Mouse (Mus musculus) kidney, adult 11 months (tissue): ENCODE results near the gene Dnah3.

Experiments used
- DNase-seq: peaks from one replicate; pipeline ENCODE4 v3.0.0; 2022

Dnah3 gene

DNA sequence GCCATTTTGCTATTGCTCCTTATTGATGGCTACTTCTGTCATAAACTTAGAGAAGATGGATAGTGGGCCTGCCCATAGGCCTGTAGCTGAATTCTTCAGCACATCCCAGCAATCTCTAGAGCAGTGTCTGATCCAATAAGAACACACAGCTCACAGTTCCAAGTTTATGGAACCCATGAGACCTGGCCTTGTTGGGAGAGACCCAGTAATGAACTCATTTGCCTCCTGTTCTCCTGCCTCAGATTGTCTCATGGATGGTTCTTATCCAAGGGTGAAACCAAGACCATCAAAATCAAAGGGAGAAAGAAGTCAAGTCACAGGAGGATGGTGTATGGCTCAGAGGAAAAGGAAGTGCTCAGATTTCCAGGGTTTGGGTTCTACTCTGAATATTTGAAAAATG, 44.6 kb downstream of the Dnah3 start:
- DNase-seq, result no peak

DNA sequence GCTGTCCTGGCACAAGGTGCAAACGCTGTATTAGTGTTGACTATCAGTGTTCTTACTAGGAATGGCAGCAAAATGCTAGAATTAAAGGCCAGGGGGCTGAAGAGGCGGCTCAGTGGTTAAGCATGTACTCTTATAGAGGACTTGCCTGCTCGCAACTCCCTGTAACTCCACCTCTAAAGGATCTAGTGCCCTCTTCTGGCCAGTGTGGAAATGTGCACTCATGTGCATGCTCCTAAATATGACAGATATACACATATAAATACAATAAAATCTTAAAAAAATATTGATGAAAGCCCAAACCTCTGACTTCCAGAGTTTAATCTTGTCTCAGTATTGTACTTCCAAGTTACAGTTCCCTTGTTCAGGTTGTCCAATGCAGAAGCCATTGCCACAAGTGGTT, 51.1 kb downstream of the Dnah3 start:
- DNase-seq, result no peak

DNA sequence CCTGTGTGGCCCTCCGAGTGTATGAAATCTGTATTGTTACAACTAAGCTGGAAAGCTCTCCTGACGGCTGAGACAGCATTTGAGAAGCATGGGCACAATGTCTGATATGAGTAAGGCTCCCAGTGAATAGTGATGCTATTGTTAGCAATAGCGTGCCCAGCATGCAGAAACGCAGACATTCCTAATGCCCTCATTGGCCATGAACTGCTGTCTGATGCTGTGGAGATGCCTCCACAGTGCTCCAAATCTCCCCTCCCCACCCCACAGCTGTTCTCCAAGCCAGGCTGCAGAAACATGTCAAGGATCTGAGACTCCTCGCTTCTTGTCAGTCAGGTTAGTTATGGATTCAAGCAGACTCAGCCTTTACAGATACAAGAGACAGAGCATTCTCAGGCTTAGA, 58.7 kb downstream of the Dnah3 start:
- no peak for DNase-seq

DNA sequence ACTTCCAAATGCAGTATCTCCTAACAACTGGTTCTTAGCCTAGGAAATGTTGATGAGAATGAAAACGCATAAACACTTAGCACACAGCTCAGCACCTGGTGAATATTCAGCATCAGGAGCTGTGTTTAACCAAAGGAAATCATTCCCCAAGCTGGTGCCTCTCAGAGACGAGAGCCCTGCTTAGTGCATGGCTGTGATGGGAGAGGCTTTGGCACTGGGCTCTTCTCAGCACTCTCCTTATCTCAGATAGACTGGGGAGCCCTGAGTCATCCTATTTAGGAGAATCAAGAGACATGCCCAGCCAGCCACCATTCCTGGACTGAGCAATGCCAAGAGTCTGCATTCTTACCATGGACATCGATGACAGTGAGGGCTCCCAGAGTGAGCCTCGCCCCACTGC, 60.1 kb downstream of the Dnah3 start:
- no peak for DNase-seq

DNA sequence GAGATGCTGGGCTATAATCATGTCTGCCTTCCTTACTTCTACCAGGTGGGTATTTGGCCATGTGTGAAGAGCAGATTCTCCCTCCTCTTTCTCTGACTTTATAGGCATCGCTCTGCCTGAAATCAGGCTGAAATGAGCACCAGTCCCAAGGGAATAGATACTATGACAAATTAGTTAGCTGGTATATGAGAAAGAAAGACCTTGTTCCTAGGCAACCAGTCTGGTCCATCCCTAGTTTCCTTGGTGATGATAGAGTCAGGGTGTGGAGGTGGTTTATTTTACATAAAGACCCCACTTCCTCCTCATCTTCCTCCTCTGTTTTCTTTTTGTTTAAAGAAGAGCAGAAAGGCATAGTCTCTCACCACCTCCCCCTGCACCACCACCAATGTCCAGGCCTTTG, 60.5 kb downstream of the Dnah3 start:
- DNase-seq, result no peak

DNA sequence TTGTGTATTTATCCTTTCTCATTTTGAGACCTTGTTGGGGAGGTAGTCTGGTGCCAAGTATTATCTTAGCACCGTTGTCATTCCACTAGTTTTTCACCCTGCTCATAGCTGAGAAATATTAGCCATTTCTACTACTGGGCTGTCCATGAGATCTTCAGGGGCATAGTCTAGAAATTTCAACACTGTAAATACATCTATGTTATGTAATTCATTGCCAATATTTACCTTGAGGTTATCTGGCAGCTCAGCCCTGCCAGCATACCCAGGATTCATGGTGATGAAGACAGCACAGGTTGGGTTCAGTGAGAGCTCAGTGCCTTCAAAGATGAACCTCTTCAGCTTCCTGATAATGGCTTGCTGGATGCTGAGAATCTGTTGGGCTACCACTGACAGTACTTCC, 66.4 kb downstream of the Dnah3 start:
- no peak for DNase-seq

DNA sequence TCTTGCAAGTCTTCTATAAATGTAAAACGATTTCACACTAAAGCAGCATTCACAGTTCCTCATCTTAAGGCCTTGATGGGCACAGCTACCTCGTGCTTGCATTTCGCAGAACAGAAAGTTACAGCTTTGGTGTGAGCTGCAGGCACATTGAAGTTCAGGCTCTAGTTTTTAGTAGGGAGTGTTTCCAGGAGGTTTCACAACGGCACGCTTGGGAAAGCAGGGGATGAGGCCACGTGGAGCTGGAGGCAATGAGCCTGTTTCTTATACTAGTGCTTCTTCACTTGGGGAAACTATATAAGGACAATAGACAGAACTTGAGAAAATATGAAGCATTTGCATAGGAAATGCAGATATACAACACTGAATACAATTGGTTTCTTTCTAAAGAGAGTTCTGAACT, 98.0 kb downstream of the Dnah3 start:
- DNase-seq, result no peak

DNA sequence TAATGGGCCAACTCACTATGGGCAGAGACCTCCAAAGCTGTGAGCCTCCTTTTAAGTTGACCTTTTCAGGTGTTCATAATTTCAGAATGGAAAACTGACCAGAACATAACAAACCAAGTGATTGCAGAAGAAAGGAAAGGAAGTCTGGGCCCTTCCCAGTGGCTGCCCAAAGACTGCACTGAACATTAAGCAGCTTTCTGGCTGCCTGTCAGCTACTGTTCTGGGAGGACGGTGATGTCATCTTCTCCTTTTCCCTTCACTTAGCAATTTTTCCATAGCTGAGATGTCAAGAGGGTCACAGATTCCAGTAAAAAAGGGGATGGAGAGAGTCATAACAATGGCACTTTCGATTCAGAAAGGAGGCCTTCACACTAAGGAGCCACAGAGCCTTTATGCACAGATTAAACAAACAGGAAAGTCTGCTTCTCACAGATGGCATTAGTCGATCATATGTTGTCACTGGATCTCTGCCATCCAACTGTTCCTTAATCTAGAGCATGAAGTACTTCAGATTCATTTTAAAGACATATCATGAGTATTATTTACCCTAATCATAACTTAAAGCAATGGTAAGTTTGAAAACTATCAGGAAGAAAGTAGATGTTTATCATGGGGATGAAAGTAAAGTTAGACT, 109.7 kb downstream of the Dnah3 start:
- DNase-seq, result no peak

DNA sequence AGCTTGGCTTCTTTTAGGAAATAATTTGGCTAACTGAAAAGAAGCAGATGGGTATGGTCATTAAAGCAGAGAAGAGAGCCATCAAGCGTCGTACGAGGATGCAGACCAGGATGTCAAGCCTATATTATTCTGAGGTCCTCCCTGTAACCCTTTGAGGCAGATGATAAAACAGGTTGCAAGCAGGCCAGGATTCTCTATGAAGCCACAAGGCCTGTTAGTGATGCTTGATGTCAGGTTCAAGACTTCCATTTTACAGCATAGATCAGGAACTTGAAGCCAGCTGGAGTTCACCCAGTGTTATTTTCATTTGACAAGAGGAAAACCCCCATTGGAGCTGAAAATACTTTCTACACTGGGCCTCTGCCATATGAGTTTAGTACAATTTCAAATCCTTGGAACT, 114.9 kb downstream of the Dnah3 start:
- no peak for DNase-seq

DNA sequence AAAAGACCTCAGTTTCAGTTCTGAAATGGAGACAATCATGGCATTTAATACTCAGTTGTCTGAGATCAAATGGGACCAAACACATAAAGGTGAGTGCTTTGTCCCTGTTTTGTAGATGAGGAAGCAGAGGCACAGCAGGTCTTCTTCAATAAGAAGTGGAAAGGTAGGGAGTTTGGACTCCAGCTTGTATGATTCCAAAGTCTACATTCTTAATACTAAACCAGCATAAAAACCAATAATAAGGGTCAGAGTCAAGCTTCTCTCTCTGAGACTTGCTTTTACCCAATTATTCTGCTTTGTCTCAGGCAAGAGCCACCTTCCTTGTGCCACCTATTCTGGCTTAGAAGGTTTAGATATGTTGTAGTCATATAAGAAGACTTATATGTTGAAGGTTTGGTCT, 116.5 kb downstream of the Dnah3 start:
- no peak for DNase-seq

DNA sequence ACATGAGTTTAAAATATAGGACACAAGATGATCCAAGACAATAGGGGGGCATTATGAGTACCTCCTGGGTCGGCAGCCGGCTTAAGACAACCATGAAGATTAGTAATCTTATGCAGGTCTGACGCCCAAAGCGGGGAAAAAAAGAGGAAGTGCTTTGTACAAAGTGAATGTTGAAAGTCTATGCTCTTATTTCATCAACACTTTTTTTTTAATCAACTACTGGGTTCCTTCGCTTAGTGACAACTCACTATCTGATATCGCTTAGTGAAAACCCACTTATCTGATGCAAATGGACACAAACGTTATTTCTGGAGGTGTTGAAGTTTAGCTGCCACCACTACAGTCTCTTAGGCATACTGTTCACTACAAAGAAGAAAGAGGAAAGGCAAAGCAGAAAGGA, 117.5 kb downstream of the Dnah3 start:
- no peak for DNase-seq

DNA sequence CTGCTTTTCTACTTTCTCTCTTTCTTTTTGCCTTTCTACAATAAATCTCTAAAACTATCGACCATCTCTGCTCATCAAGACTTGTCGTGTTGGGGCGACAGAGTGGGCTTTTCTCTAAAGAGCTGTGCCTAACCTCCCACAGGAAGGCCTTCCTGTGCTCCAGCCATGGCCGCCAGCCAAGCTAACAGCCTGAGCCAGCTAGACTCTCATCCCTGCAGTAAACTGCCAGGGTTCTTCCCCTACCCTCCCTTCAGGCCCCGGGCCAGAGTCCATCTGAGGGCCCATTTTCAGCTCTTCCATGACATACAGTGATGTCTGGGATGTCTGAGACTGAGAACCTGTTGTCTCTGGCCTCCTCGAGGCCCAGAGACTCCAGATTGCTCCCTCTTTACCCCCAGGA, 118.8 kb downstream of the Dnah3 start:
- peak; percentile 78 for DNase-seq

DNA sequence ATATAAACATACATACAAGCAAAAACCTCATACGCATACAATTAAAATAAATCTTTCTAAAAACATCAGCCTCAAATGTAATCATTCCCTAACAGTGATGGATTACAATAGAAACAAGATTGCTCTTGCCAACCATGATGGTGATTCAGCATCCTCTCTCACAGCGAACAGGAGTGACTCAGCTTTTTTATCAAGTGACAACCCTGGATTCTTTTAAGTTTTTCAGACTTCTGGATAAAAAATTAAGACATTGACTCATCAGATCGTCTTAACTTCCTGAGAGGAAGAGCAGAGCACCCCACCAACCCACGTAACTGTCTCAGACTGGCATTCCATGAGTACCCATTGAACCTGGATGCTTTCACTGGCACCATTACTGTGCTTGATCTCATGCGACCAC, 120.9 kb downstream of the Dnah3 start:
- DNase-seq, result no peak

DNA sequence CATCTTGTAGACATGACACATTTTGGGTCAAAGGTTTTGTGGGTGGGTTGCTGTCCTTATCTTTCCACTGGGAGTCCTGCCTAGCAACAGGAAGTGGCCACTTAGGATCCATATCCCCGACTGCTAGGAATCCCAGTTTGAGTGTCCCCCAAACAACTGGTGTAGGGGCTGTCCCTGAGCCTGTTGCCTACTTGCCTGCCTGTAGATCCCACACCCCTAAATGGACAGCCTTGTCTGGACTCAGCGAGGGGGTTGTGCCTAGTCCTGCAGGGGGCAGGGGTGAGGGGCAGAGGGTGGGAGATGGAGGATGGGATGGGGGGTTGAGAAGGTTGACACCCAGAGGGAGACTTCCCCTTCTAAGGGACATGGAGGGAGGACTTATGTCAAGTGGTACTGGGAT, 125.8 kb downstream of the Dnah3 start:
- DNase-seq, result no peak

DNA sequence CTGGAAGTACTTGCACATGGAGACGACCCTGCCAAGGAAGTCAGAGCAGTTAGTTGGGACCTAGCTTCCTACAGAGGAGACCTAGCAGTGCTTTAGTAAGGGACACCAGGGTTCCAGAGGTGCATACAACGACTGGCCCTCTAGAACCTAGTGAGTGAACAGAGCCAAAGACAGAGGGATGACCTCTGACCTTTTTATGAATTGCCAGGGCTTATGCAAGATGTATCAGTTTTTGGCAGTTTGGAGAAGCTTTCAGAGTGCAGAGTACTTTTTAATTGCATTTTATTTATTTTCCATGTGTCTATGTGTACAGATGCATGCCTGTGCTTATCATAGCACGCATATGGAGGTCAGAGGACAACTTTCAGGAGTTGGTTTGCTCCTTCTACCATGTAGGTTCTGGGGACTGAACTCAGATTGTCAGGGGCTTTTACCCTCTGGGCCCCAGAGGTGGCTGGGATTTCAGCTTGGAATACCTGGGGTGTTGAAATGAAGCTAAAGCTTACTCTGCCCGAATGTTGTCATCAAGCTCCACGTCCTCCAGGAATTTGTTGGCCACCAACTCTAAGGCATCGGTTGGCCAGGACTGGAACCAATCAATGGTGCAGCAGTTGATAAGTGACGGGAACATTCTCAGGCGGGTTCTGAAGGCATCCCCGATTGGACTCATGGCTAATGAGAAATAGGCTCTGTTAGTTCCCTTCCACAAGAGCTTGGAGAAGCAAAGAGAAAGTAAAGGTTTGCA, 129.3 kb downstream of the Dnah3 start:
- no peak for DNase-seq

DNA sequence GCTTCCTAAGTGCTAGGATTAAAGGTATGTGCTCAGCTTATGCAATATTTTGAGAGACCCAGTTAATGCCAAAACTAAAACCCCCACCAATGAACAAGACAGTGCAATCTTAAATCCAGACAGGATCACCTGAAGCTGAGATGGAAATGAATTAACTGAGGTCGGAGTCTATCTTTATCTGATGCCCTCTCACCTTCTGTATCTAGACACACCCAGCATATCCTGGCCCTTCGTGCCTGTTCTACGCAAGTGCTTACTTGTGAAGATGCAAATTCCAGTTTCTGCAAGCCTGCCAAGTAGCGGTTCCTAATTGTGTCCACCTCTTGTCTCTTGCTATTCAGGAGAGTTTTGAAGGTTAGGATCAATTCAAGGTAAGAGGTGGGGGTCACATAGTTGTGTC, 129.9 kb downstream of the Dnah3 start:
- DNase-seq, result no peak

DNA sequence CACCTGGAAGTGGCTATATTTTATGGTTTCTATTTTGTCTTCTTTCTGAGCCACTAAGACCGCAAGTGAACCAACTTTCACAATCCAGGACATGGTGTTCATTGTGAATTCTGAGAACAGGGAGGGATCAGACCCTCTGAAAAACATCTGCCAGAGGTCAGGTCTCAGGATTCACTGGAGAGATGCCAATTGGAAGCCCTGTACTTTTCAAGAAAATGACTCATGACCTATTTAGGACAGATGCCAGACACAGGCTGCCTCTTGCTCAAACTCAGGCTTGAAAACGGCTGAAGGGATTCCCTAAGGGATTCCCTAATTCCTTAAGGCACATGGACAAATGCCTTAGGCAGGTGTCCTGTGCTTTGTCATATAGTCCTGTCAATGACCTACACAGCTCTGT, 134.0 kb downstream of the Dnah3 start:
- peak; percentile 76 for DNase-seq

DNA sequence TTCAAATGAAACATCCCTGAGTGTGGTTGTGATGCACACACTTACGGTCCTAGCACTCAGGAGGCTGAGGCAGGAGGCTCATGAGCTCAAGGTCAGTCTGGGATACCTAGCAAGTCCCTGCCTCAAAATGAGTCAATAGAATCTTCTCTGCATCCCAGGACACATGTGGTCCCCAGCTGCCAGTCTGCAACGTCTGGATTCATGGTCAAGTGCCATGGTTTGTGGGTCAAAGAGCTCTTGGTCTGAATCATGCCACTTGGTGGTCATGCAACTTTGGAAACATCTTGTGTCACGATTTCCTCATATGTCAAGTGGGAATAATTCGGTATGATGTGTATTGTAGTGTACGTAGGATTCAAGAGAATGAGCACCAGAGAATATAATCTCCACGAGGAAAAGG, 134.5 kb downstream of the Dnah3 start:
- no peak for DNase-seq

DNA sequence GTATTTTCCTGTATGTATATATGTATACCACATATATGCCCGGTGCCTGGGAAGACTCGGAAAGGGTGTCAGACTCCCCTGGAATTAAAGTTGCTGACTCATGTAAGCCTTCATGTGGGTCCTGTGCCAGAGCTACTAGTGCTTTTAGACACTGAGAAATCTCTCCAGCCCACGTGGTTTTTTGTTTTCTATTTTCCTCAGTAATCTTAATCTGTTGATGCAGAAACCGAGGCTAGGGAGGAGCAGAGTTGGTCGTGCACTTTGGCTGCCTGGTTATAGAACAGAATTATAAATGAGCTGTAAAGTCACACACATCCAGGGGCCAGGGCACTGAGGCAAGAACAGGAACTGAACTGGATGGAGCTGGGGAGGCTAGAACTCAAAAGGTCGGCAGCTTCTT, 135.1 kb downstream of the Dnah3 start:
- peak; percentile 73 for DNase-seq

DNA sequence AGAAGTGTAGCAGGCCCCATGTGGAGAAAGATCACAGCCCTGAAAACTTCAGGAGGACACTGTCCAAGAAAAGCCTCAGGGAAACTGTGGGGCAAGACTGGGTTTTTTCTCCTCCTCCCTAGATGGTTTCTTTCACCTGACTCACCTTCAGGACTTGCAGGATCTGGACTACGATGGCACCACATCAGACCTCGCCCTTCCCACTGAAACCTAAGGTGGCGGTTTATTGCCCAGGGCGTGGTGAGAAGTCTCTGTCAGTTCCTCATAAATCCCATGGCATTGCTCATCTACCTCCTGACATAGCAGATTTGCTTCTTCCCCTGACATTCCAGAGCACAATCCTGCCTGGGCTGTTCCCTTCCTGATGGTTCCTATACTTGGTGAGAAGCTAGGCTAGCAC, 135.6 kb downstream of the Dnah3 start:
- no peak for DNase-seq

DNA sequence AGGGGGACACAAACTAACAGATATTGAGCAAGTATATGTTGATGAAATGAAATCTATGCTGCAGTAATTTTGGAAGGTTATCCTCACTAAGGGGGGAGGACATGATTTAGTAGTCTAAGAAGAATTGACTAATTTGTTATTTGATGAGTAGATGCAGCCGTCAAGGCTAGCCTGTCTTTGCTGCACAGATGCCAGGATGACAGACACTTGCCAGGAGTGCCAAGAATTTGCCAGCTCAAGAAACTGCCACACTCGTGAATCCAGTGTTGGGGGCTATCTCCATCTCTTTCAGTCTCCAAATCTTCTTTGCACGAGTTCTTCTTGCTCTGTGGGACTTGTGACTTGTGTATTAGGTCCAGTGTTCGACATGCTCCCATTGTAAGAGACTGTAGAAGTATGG, 136.0 kb downstream of the Dnah3 start:
- DNase-seq, result no peak

DNA sequence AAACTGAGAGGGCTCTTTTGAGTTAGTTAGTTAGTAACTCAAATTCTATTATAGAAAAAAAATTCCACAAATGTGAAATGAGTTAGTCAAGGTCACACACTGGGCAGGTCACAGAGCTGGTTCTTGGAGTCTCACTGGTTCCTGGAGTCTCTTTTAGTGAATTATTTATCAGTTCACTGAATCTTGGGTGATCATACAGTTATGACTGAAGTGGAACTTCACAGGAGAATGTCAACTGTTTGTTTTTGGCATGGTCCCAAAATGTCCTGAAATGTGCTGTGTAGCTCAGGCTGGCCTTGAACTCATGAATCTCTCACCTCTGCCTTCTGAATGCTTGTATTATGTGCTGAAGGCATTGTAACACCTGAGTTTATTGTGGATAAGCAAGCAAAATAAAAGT, 137.7 kb downstream of the Dnah3 start:
- peak; percentile 24 for DNase-seq

DNA sequence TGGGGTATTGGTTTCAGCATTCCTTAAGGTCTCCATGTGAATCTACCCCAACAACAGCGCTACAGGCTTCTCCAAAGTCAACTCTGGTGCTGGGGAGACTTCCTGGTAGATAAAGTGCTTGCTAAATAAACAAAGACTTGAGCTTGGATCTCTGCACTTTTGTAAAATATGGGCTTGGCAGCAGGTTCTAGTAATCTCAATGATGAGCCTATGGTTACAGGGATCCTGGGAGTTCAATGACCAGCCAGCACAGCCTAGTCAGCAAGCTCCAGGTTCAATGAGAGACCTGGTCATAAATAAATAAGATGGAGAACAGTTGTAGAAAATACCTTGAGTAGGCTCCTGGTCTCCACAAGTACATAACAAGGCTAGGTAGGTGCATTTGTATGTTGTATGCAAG, 141.0 kb downstream of the Dnah3 start:
- DNase-seq, result no peak

DNA sequence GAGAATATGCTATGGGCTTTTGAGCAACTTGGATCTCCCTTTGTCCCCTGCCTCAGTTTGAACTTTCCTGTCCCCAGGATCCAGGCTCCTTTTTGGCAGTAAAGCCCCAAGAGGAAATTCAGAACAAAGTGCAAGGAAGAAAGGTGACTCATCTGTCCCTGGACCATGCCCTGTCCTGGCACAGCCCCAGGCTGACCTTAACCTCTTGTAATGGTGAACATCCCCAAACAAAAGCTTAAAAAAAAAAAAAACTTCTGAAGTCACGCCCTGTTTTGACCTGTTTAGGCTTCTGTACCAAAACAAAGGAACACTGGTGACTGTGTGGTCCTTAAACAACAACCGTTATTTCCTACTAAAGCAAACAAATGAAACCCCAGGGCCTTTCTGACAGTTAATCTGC, 153.5 kb downstream of the Dnah3 start:
- DNase-seq, result peak; percentile 78

DNA sequence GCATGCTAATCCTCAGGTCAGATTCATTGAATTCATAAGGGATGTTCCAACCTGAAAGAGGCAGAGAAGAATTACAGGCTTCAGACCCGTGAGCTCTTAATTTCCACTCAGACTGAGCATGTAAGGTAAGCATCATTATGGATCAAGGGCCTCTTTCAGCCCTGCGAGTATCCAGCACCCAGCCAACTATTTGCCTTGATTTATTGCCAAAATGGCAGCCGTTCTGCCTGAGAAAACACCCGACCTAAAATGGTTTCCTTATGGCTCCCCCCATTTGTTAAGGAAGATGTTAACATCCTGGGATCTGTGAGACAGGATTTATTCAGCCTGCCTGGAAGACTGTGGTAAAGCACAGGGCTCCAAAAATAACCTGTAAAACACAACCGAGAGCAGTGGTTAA, 158.0 kb downstream of the Dnah3 start:
- DNase-seq, result no peak
